Comparison of ENCODE assay signal across 8 mouse cellular contexts in the genomic region with DNA sequence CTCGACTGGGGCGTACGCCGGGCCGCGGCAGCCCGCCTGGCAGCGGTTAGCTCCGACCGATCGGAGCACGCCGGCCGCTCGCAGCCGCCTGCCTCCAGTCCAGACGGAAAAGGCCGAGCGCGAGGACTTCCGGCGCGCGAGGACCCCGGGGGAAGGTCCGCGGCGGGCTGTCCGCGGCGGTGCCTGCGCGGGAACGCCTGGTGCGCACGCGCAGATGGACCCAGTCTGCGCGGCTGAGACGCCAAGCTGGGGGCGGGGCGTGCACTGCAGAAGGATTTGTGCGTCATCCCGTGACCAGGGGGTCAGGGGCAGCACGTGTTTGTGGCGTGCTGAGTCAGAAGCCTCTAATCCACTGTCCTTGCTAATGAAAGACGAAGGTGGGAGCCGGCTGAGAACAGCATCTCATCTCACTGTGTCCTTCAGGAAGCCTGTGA. TPM values are rescaled to one million over a fixed set of nuclear protein-coding genes. Genes with fewer than 3 reads are reported as not detected.
A peak's percentile ranks its signal among the peaks of the same experiment; 100 is the strongest.
DNase-seq lines count a peak whose midpoint lies in the region; ATAC-seq and TF ChIP-seq lines count a peak whose summit lies in the region.

TSS of gene Tomm20 (minus strand) at position 115 of the 434 bp plus-strand sequence.

- ATAC-seq in cerebellum, adult (ENCODE audit: insufficient number of reproducible peaks, low FRiP score, low TSS enrichment): peak; percentile 95
- peak; percentile 93 for ATAC-seq in forebrain, embryonic 14.5 days
- peak; percentile 93 for ATAC-seq in neural tube, embryonic 15.5 days (ENCODE audit: low FRiP score)

- intact Hi-C loops in heart, postnatal 14 days (cut with DNase I): no loop called here

- H3K27ac ChIP-seq in ES-Bruce4 (ENCODE audit: insufficient read depth, low read length): peak within 1 kb of the TSS; percentile 82
- peak within 1 kb of the TSS; percentile 78 for H3K27ac ChIP-seq in forebrain, embryonic 14.5 days (ENCODE audit: low read depth, low read length)
- H3K27ac ChIP-seq in neural tube, embryonic 15.5 days (replicated peaks): peak within 1 kb of the TSS; percentile 83

- no peaks in the 10 kb centered on the region for H3K4me1 ChIP-seq in ES-Bruce4 (ENCODE audit: control insufficient read depth, insufficient read depth, low read length)
- H3K4me1 ChIP-seq in forebrain, embryonic 14.5 days (ENCODE audit: control insufficient read depth, insufficient read depth, low read length): peaks cover 6% of the 10 kb centered on the region; the same call in 1 of the 2 replicates
- H3K4me1 ChIP-seq in neural tube, embryonic 15.5 days: peaks cover 41% of the 10 kb centered on the region

- peak; percentile 96 for DNase-seq in forebrain, embryonic 14.5 days (ENCODE audit: low spot score)
- peak; percentile 99 for DNase-seq in heart, postnatal 14 days
- peak; percentile 96 for DNase-seq in layer of hippocampus, adult 11-12 months (ENCODE audit: low spot score)
- DNase-seq in lung, adult 18-20 months: peak; percentile 94 to 96
- DNase-seq in testis, postnatal 14 days (ENCODE audit: low spot score): peak; percentile 94

- peaks cover 61% of the 10 kb centered on the region for H3K36me3 ChIP-seq in ES-Bruce4 (ENCODE audit: control insufficient read depth, insufficient read depth, low read length, poor library complexity, severe bottlenecking)
- H3K36me3 ChIP-seq in forebrain, embryonic 14.5 days (ENCODE audit: control insufficient read depth, insufficient read depth, low read length): peaks cover 17% of the 10 kb centered on the region
- peaks cover 28% of the 10 kb centered on the region for H3K36me3 ChIP-seq in neural tube, embryonic 15.5 days

- H3K4me2 ChIP-seq in forebrain, embryonic 14.5 days (ENCODE audit: low read length): peak within 1 kb of the TSS; percentile 86
- peak within 1 kb of the TSS; percentile 95 for H3K4me2 ChIP-seq in neural tube, embryonic 15.5 days

- TF ChIP-seq POLR2A in ES-Bruce4 (IDR thresholded peaks at IDR 0.05; ENCODE audit: insufficient read depth, low read length): peak; percentile 34

- TF ChIP-seq CTCF in ES-Bruce4 (IDR thresholded peaks at IDR 0.05; ENCODE audit: low read depth, low read length): no peak

- under 1% methylated on average over 48 of the region's 48 CpGs for WGBS in forebrain, embryonic 14.5 days
- WGBS in neural tube, embryonic 15.5 days: under 1% methylated on average over 48 of the region's 48 CpGs

- TF ChIP-seq EP300 in ES-Bruce4 (IDR thresholded peaks at IDR 0.05; ENCODE audit: insufficient read depth, low read depth, low read length): peak; percentile 95

- no peaks in the 10 kb centered on the region for H3K27me3 ChIP-seq in ES-Bruce4 (ENCODE audit: control insufficient read depth, insufficient read depth, low read length, poor library complexity, severe bottlenecking)
- no peaks in the 10 kb centered on the region for H3K27me3 ChIP-seq in forebrain, embryonic 14.5 days (replicated peaks; ENCODE audit: control insufficient read depth, insufficient read depth, low read length)
- H3K27me3 ChIP-seq in neural tube, embryonic 15.5 days (replicated peaks): no peaks in the 10 kb centered on the region

- peak within 1 kb of the TSS; percentile 97 for H3K9ac ChIP-seq in ES-Bruce4 (ENCODE audit: low read depth, poor library complexity, severe bottlenecking)
- peak within 1 kb of the TSS; percentile 84 for H3K9ac ChIP-seq in forebrain, embryonic 14.5 days (ENCODE audit: low read length)
- H3K9ac ChIP-seq in neural tube, embryonic 15.5 days (replicated peaks): peak within 1 kb of the TSS; percentile 87

- no peaks in the 10 kb centered on the region for H3K9me3 ChIP-seq in ES-Bruce4 (replicated peaks; ENCODE audit: control insufficient read depth, insufficient read depth, low read length, poor library complexity, severe bottlenecking)
- no peaks in the 10 kb centered on the region for H3K9me3 ChIP-seq in forebrain, embryonic 14.5 days (replicated peaks; ENCODE audit: control insufficient read depth, low read length)
- H3K9me3 ChIP-seq in neural tube, embryonic 15.5 days (replicated peaks): no peaks in the 10 kb centered on the region

- H3K4me3 ChIP-seq in ES-Bruce4 (ENCODE audit: low read depth, low read length): peak within 1 kb of the TSS; percentile 90
- H3K4me3 ChIP-seq in forebrain, embryonic 14.5 days (ENCODE audit: low read depth, low read length): peak within 1 kb of the TSS; percentile 79
- peak within 1 kb of the TSS; percentile 79 for H3K4me3 ChIP-seq in neural tube, embryonic 15.5 days (replicated peaks)

RNA-seq across cellular contexts. Expression of gene Tomm20, which starts in this region (rescaled TPM):
- 642 and 659 TPM in 2 replicates for polyA plus RNA-seq in ES-Bruce4 (2011; ENCODE audit: insufficient read depth, insufficient read length, low read depth, missing spikeins)
- 218 and 229 TPM in 2 replicates for polyA plus RNA-seq in forebrain, embryonic 14.5 days (2014; fragmentation: Nextera tagmentation; extraction: Ambion mirVana)
- total RNA-seq in heart, postnatal 14 days (2021): 10 to 100 TPM; 66.9 to 87.0 TPM
- polyA plus RNA-seq in neural tube, embryonic 15.5 days (2015; fragmentation: Nextera tagmentation; extraction: Ambion mirVana): 225 and 227 TPM in 2 replicates

Comparison
In these comparisons a context has a peak if more than half of its experiments do, and no peak if none do; other contexts are left out.
1. Peak in every context shown above with its lines: DNase-seq, ATAC-seq, H3K4me3 ChIP-seq and H3K27ac ChIP-seq.